Mouse (Mus musculus): ENCODE results near the gene Pkd1l2.

Pkd1l2 gene

GRCm38 (mm10) chr8:116993095-116993867, 89.0 kb downstream of the Pkd1l2 start, which contains the start of gene Gcsh:
Gene Gcsh, minus strand, starts transcription at chr8:116993537.
- in situ Hi-C loops (cut with MboI; ENCODE audit: low pct_unique_long_range_greater_than_20kb in 1 of 2, low sequenced_read_pairs in 2 of 2, unreplicated experiment in 1 of 2) = loop anchor here in 1 of 2 experiments (10.0 kb wide), 1 partner anchor 108 kb away; no protein-coding TSS in a partner anchor

GRCm38 (mm10) chr8:116992176-116992971, 89.9 kb downstream of the Pkd1l2 start:
- in situ Hi-C loops (cut with MboI; ENCODE audit: low pct_unique_long_range_greater_than_20kb in 1 of 2, low sequenced_read_pairs in 2 of 2, unreplicated experiment in 1 of 2) = loop anchor here in 1 of 2 experiments (10.0 kb wide), 1 partner anchor 108 kb away; no protein-coding TSS in a partner anchor

GRCm38 (mm10) chr8:116991241-116991640, 91.0 kb downstream of the Pkd1l2 start:
- in situ Hi-C loops (cut with MboI; ENCODE audit: low pct_unique_long_range_greater_than_20kb in 1 of 2, low sequenced_read_pairs in 2 of 2, unreplicated experiment in 1 of 2) = loop anchor here in 1 of 2 experiments (10.0 kb wide), 1 partner anchor 106 kb away; no protein-coding TSS in a partner anchor

GRCm38 (mm10) chr8:116989842-116990241, 92.4 kb downstream of the Pkd1l2 start:
- in situ Hi-C loops (cut with MboI; ENCODE audit: low pct_unique_long_range_greater_than_20kb in 1 of 2, low sequenced_read_pairs in 2 of 2, unreplicated experiment in 1 of 2) = loop anchor here in 1 of 2 experiments (10.0 kb wide), 1 partner anchor 105 kb away; no protein-coding TSS in a partner anchor

GRCm38 (mm10) chr8:116980117-116980516, 102.1 kb downstream of the Pkd1l2 start:
- in situ Hi-C loops (cut with MboI; ENCODE audit: low pct_unique_long_range_greater_than_20kb in 1 of 2, low sequenced_read_pairs in 2 of 2, unreplicated experiment in 1 of 2) = no loop called here

GRCm38 (mm10) chr8:116978631-116979256, 103.5 kb downstream of the Pkd1l2 start, which contains the start of gene 1700030J22Rik:
Gene 1700030J22Rik, minus strand, starts transcription at chr8:116978959.
- in situ Hi-C loops (cut with MboI; ENCODE audit: low pct_unique_long_range_greater_than_20kb in 1 of 2, low sequenced_read_pairs in 2 of 2, unreplicated experiment in 1 of 2) = loop anchor here in 1 of 2 experiments (5.0 kb wide), 1 partner anchor 36 kb away; the partner anchor contains the start of gene Atmin

- in situ Hi-C loops (cut with MboI; ENCODE audit: low pct_unique_long_range_greater_than_20kb in 1 of 2, low sequenced_read_pairs in 2 of 2, unreplicated experiment in 1 of 2) = loop anchor here in 1 of 2 experiments (5.0 kb wide), 1 partner anchor 36 kb away; the partner anchor contains the start of gene Atmin
Observed at GRCm38 (mm10) chr8:116978052-116978451, 104.2 kb downstream of the Pkd1l2 start.

- in situ Hi-C loops (cut with MboI; ENCODE audit: low pct_unique_long_range_greater_than_20kb in 1 of 2, low sequenced_read_pairs in 2 of 2, unreplicated experiment in 1 of 2) = loop anchor here in 1 of 2 experiments (5.0 kb wide), 1 partner anchor 33 kb away; the partner anchor contains the start of gene Atmin
Observed at GRCm38 (mm10) chr8:116975606-116976005, 106.6 kb downstream of the Pkd1l2 start.

GRCm38 (mm10) chr8:116975066-116975465, 107.2 kb downstream of the Pkd1l2 start:
- in situ Hi-C loops (cut with MboI; ENCODE audit: low pct_unique_long_range_greater_than_20kb in 1 of 2, low sequenced_read_pairs in 2 of 2, unreplicated experiment in 1 of 2) = loop anchor here in 1 of 2 experiments (5.0 kb wide), 1 partner anchor 33 kb away; the partner anchor contains the start of gene Atmin

GRCm38 (mm10) chr8:116969531-116969930, 112.7 kb downstream of the Pkd1l2 start:
- in situ Hi-C loops (cut with MboI; ENCODE audit: low pct_unique_long_range_greater_than_20kb in 1 of 2, low sequenced_read_pairs in 2 of 2, unreplicated experiment in 1 of 2) = no loop called here

- in situ Hi-C loops (cut with MboI; ENCODE audit: low pct_unique_long_range_greater_than_20kb in 1 of 2, low sequenced_read_pairs in 2 of 2, unreplicated experiment in 1 of 2) = no loop called here
Observed at GRCm38 (mm10) chr8:116954415-116954814, 127.8 kb downstream of the Pkd1l2 start.

GRCm38 (mm10) chr8:116952428-116952827, 129.8 kb downstream of the Pkd1l2 start:
- in situ Hi-C loops (cut with MboI; ENCODE audit: low pct_unique_long_range_greater_than_20kb in 1 of 2, low sequenced_read_pairs in 2 of 2, unreplicated experiment in 1 of 2) = no loop called here

- in situ Hi-C loops (cut with MboI; ENCODE audit: low pct_unique_long_range_greater_than_20kb in 1 of 2, low sequenced_read_pairs in 2 of 2, unreplicated experiment in 1 of 2) = no loop called here
Observed at GRCm38 (mm10) chr8:116951778-116952177, 130.5 kb downstream of the Pkd1l2 start.

GRCm38 (mm10) chr8:116951369-116951768, 130.9 kb downstream of the Pkd1l2 start:
- in situ Hi-C loops (cut with MboI; ENCODE audit: low pct_unique_long_range_greater_than_20kb in 1 of 2, low sequenced_read_pairs in 2 of 2, unreplicated experiment in 1 of 2) = no loop called here

GRCm38 (mm10) chr8:116947589-116947988, 134.7 kb downstream of the Pkd1l2 start:
- in situ Hi-C loops (cut with MboI; ENCODE audit: low pct_unique_long_range_greater_than_20kb in 1 of 2, low sequenced_read_pairs in 2 of 2, unreplicated experiment in 1 of 2) = no loop called here

- in situ Hi-C loops (cut with MboI; ENCODE audit: low pct_unique_long_range_greater_than_20kb in 1 of 2, low sequenced_read_pairs in 2 of 2, unreplicated experiment in 1 of 2) = no loop called here
Observed at GRCm38 (mm10) chr8:116946851-116947250, 135.4 kb downstream of the Pkd1l2 start.

GRCm38 (mm10) chr8:116946268-116946838, 135.9 kb downstream of the Pkd1l2 start:
- in situ Hi-C loops (cut with MboI; ENCODE audit: low pct_unique_long_range_greater_than_20kb in 1 of 2, low sequenced_read_pairs in 2 of 2, unreplicated experiment in 1 of 2) = no loop called here
